Mouse (Mus musculus) regulatory T cell (primary cell): ENCODE results near the gene Bcl7a.

ENCODE experiments used
- in situ Hi-C: fragments of 300-600 bp; cut with MboI, MseI; formaldehyde crosslinking; loops from one replicate; pipeline ENCODE4 v1.15.1; 2025; ENCODE audit warnings: high pct_unique_total_duplicates

Gene Bcl7a

GRCm38 (mm10) chr5:123327686-123328085, 15.9 kb upstream of the Bcl7a start:
- in situ Hi-C loops = no loop called here

GRCm38 (mm10) chr5:123333566-123333965, 10.1 kb upstream of the Bcl7a start:
- in situ Hi-C loops = no loop called here

GRCm38 (mm10) chr5:123336205-123336961, 7.3 kb upstream of the Bcl7a start:
- in situ Hi-C loops = no loop called here

- in situ Hi-C loops = no loop called here
These were observed 5.2 kb upstream of the Bcl7a start for GRCm38 (mm10) chr5:123338463-123338862.

GRCm38 (mm10) chr5:123344628-123344962, 961 bp downstream of the Bcl7a start:
- in situ Hi-C loops = no loop called here

- in situ Hi-C loops = no loop called here
These were observed 1.6 kb downstream of the Bcl7a start for GRCm38 (mm10) chr5:123344963-123345852.

GRCm38 (mm10) chr5:123345853-123346654, 2.4 kb downstream of the Bcl7a start:
- in situ Hi-C loops = no loop called here

GRCm38 (mm10) chr5:123346701-123347270, 3.2 kb downstream of the Bcl7a start:
- in situ Hi-C loops = no loop called here

GRCm38 (mm10) chr5:123347985-123348384, 4.4 kb downstream of the Bcl7a start:
- in situ Hi-C loops = no loop called here

GRCm38 (mm10) chr5:123350386-123350785, 6.8 kb downstream of the Bcl7a start:
- in situ Hi-C loops = no loop called here

- in situ Hi-C loops = no loop called here
These were observed 12.3 kb downstream of the Bcl7a start for GRCm38 (mm10) chr5:123355918-123356317.

- in situ Hi-C loops = no loop called here
These were observed 13.6 kb downstream of the Bcl7a start for GRCm38 (mm10) chr5:123357253-123357652.

- in situ Hi-C loops = no loop called here
These were observed 15.8 kb downstream of the Bcl7a start for GRCm38 (mm10) chr5:123359431-123359830.

GRCm38 (mm10) chr5:123362911-123363310, 19.3 kb downstream of the Bcl7a start:
- in situ Hi-C loops = no loop called here

GRCm38 (mm10) chr5:123364302-123364971, 20.8 kb downstream of the Bcl7a start:
- in situ Hi-C loops = no loop called here

GRCm38 (mm10) chr5:123368869-123369488, 25.3 kb downstream of the Bcl7a start:
- in situ Hi-C loops = loop anchor here (5.0 kb wide), 1 partner anchor 73 kb away; no protein-coding TSS in a partner anchor

GRCm38 (mm10) chr5:123370049-123370448, 26.4 kb downstream of the Bcl7a start:
- in situ Hi-C loops = no loop called here

GRCm38 (mm10) chr5:123375262-123375661, 31.6 kb downstream of the Bcl7a start:
- in situ Hi-C loops = no loop called here

- in situ Hi-C loops = no loop called here
These were observed 32.3 kb downstream of the Bcl7a start for GRCm38 (mm10) chr5:123375793-123376452.

- in situ Hi-C loops = no loop called here
These were observed 32.9 kb downstream of the Bcl7a start for GRCm38 (mm10) chr5:123376569-123376968.
